Mouse (Mus musculus): ENCODE results near the gene Nanos2.

The Nanos2 gene

GRCm38 (mm10) chr7:18987100-18987499 lies at the start of gene Nanos2:
Gene Nanos2 (plus strand): TSS chr7:18987400.
- no peak for DNase-seq

- DNase-seq: no peak
These were observed 44.8 kb upstream of the Nanos2 start for GRCm38 (mm10) chr7:18942376-18942775.

GRCm38 (mm10) chr7:18942815-18943214 lies 44.4 kb upstream of the Nanos2 start:
- DNase-seq: no peak

GRCm38 (mm10) chr7:18948151-18948550 lies 39.0 kb upstream of the Nanos2 start:
- peak; percentile 56 for DNase-seq

- no peak for DNase-seq
These were observed 37.2 kb upstream of the Nanos2 start for GRCm38 (mm10) chr7:18949781-18950522.

- DNase-seq: no peak
These were observed 36.5 kb upstream of the Nanos2 start for GRCm38 (mm10) chr7:18950523-18951315.

DNA sequence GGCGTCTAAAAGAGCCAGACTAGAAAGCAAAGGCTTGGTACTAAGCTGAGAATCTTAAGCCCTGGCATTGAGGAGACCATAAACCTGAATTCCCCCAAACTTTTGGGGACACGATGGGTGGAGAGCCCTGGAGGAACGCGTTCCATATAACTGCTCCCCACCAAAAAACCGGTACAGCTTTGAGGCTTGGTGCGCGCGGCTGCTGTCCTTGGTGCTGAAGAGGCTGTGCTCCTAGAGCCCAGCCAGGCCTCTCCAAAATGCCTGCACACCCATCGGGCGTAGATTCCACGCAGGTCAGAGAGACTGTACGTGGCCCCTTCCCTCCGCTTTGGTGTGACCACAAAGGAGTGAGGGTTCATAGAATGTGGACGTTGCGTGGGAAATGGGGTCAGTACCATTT lies 35.8 kb upstream of the Nanos2 start:
- peak; percentile 78 for DNase-seq

DNA sequence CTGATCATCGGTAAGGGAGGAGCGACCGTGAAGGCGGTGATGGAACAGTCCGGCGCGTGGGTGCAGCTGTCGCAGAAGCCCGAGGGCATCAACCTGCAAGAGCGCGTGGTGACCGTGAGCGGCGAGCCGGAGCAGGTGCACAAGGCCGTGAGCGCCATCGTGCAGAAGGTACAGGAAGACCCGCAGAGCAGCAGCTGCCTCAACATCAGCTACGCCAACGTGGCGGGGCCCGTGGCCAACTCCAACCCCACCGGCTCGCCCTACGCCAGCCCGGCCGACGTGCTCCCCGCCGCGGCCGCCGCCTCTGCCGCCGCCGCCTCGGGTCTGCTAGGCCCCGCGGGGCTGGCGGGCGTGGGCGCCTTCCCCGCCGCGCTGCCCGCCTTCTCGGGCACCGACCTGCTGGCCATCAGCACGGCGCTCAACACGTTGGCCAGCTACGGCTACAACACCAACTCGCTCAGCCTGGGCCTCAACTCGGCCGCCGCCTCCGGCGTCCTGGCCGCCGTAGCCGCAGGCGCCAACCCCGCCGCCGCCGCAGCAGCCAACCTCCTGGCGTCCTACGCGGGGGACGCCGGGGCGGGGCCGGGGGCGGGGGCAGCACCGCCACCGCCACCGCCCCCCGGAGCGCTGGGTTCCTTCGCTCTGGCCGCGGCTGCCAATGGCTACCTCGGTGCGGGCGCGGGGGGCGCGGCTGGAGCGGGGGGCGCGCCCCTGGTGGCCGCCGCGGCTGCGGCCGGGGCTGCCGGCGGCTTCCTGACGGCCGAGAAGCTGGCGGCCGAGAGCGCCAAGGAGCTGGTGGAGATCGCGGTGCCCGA lies 29.4 kb upstream of the Nanos2 start:
- DNase-seq: peak; percentile 79

GRCm38 (mm10) chr7:18958384-18958766 lies 28.8 kb upstream of the Nanos2 start:
- no peak for DNase-seq

GRCm38 (mm10) chr7:18959446-18959845 lies 27.8 kb upstream of the Nanos2 start:
- DNase-seq: peak; percentile 68

DNA sequence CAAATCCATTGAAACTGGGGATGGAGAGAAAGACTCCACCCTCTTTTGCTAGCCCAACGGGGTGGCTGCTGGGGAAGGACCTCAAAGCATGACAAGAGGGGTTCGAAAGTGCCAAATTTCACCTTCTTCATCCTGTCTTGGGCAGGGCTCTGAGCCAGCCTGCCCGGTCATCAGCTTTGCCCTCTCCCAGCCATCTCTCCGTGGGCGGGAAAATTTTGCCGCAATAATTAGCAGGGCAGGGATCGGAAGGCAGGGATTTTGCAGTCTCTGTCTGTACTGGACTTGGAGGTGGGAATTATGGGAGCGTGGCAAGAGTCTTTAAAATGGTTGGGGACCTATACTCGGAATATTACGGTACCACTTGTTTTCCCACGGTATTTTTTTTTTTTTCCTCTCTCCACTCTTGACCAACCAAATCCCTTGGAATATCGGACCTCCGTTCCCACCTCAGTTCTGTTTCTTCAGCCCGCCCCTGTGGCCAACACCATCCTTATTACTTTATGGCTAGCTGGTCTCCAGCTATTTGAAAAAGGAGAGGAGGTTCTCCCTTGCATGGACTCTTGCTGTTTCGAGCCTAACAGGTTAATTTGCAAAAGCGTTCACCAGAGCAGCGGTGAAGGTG lies 24.9 kb upstream of the Nanos2 start:
- no peak for DNase-seq

DNA sequence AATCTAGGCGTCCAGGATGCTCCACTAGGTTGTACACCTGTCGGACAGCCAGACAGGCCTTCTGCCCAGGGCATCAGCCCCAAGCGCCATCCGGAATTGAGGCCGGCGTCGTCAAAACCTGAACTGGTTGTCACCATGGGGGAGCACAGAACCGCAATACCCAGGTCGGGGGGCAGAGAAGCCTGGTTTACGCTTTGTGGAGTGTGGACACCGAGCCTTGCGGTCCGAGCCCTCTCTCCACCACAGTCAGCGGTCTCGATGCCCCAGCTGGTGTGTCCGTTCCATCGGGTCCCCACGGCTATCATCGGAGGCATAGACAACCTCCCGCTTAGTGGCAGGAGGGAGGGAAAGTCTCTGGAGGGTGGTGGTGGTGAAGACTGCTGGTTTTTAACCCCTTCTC lies 24.4 kb upstream of the Nanos2 start:
- DNase-seq: no peak

DNA sequence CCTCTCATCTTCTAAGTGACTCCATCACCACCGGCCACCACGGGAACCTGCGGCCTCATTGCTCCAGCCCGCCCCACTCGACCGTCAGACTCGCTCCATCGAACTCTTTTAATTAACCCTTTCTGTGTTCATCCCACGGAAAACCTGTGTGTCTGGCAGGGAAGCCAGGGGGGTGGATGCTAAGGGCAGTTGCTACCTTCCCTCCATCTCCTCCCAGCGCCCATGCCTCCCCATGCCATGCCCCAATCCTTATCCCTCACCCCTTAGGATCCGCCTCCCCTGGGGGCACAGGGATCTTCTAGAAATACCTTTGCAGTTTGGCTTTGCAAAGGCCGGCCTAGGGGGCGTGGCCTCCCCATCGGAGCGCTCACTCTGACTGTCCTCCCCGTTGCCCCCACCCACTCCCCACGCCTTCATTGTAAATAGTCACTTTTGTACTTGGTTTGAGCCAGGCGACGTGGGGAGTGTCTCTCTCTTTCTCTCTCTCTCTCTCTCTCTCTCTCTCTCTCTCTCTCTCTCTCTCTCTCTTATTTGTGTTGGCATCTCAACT lies 23.8 kb upstream of the Nanos2 start:
- no peak for DNase-seq

DNA sequence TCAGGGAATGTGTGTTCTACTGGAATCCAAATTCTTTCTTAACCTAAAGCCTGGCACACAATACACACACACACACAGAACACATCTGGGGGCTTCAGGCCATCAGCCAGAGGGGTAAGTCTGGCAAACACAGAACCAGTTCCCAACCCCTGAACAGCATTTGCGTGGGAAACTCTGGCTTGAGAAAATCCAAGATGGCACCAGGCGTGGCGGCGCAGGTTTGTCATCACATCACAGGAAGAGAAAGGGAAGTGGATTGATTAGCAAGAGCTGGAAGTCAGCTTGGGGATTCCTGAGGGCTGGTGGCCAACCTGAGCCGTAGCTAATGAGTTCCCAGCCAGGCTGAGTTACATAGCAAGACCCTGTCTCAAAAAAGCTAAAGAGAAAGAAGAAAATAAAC lies 21.9 kb upstream of the Nanos2 start:
- DNase-seq: no peak

DNA sequence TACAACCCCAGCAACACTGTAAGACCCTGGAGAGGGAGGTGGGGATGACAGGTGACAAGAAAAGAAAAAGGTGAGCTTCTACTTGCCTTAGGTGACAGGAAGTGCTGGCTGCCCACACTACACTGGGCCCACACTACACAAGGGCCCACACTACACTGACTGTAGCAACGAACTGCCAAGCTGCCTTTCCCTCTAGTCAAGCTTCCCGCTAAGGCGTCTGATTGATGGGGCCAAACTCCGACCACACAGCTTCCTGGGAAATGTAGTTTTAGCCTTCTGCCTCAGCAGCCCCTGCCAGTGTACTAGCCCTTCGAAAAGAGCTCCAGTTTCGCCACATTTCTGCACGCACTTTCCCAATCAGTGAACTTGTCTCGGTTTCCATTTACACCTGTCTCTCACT lies 19.6 kb upstream of the Nanos2 start:
- no peak for DNase-seq

DNA sequence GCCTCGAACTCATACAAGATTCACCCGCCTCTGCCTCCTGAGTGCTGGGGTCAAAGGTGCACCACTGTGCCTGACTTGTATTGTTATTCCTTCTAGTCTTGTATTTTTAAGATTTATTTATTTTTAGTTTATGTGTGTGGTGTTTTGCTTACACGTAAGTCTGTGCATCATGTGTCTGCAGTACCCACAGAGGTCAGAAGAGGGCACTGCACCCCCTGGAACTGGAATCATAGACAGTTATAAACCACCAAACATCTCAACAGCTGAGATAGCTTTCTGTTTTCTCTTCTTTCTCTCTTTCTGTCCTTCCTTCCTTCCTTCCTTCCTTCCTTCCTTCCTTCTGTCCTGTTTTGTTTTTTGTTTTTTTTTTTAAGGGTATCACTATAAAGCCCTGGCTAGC lies 16.2 kb upstream of the Nanos2 start:
- DNase-seq: no peak

DNA sequence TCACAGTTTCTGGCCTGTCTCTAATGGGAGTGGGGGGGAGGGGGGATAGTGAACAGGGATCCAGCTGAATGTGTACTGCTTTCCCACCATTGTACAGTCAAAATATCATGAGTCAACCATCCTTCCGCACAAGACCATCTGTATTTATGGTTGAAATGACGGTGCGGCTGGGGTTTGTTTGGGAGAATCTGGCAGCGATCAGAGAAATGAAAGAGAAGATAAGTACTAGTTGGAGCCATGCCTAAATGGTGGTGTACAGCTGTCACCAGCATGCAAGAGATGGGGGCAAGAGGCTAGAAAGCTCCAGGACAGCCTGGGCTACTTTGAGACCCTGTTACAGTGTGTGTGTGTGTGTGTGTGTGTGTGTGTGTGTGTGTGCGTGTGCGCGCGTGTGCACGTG lies 8.8 kb upstream of the Nanos2 start:
- DNase-seq: no peak

DNA sequence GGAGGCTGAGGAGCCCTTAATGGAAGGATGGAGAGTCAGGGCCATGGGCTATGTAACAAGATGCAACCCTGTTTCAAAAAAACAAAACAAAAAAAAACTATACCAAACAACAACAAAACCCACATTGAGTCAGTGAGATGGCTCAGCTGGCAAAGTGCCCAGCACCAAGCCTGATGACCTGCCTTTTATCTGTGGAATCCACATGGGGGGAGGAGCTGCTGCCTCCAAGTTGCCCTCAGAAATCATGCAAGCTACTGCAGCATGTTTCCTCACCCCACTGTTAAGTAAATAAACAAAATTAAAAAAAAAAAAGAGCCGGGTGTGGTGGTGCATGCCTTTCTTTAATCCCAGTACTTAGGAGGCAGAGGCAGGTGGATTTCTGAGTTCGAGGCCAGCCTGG lies 697 bp upstream of the Nanos2 start:
- no peak for DNase-seq

DNA sequence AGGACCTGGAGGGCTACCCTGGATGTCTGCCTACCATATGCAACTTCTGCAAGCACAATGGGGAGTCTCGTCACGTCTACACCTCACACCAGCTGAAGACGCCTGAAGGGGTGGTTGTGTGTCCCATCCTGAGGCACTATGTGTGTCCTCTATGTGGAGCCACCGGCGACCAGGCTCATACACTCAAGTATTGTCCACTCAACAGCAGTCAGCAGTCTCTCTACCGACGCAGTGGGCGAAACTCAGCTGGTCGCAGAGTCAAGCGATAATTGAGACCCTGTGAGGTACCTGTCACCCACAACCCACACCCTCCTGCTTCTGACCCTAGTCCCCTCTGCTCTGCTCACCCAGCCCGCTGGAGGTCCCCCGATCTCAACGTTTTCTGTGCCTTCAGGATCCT lies 547 bp downstream of the Nanos2 start:
- DNase-seq: no peak

DNA sequence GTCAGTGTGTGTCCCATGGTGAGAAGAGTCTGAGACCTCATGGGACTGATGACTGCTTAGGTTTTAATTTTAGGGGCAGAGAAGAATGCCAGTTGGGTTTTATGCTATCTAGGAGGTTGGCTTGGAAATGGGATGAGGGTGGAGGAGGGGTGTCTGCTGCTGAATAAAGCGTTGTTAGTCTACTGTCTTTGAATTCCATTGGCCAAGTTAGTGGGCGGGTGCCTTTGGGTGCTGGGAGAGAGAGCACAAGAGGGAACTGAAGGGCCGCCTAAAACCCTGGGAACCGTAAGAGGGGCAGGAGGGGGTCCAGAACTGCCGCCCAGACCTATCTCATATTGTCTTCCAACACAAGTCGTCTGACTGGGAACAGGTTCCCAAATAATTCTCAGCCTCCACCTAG lies 1.6 kb downstream of the Nanos2 start:
- DNase-seq: no peak

DNA sequence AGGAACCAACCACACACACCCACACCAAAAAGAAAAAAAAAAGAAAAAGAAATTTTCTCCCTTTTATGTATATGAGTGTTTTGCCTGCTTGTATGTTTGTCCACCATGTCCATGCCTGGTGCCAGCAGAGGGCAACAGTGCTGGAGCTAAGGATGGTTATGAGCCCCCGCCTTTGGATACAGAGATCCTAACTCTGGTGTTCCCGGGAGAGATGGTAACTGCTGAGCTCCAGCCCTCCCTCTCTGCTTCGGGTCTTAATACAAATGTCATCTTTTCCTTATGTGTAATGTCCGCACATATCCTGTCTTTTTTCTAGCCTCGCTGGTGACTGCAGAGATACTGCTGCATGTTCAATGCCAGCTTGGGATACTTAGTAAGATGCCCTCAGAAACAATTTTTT lies 2.8 kb downstream of the Nanos2 start:
- DNase-seq: no peak

GRCm38 (mm10) chr7:18990601-18991295 lies 3.5 kb downstream of the Nanos2 start, which contains the start of gene Mypop:
Gene Mypop (plus strand): TSS chr7:18991245.
- peak; percentile 100 for DNase-seq

Measured in kidney, postnatal 10 days (tissue).